Mouse (Mus musculus): ENCODE data around the gene Ppid. TPM values are rescaled to one million over a fixed set of nuclear protein-coding genes. Genes with fewer than 3 reads are reported as not detected.

Gene Ppid
- total and polyA plus RNA-seq, 3 experiments: 203 to 254 TPM; not detected in 1

GRCm38 (mm10) chr3:79586804-79587203 is 4.3 kb upstream of the Ppid start:
- no peak overlapping the region for H3K27ac ChIP-seq (ENCODE audit: control insufficient read depth, low read depth, low read length)

GRCm38 (mm10) chr3:79589671-79590070 is 1.5 kb upstream of the Ppid start:
- H3K9ac ChIP-seq (ENCODE audit: control insufficient read depth, low read depth, low read length, poor library complexity, severe bottlenecking): no peak overlapping the region
- peak; percentile 8 for DNase-seq (ENCODE audit: low read depth, low spot score)
- no peak for TF ChIP-seq KAT2A (conservative IDR thresholded peaks at IDR 0.05; ENCODE audit: low read depth, low read length)
- TF ChIP-seq ETS1 (IDR thresholded peaks at IDR 0.05; ENCODE audit: low read depth, low read length): no peak
- TF ChIP-seq UBTF (IDR thresholded peaks at IDR 0.05; ENCODE audit: borderline replicate concordance, insufficient read depth, low read depth, low read length): no peak
- TF ChIP-seq USF1 (IDR thresholded peaks at IDR 0.05; ENCODE audit: low read depth, low read length): no peak
- TF ChIP-seq POLR2AphosphoS5 (IDR thresholded peaks at IDR 0.05; ENCODE audit: borderline replicate concordance, low read depth, low read length): no peak
- no peak for TF ChIP-seq CTCF (IDR thresholded peaks at IDR 0.05 in 2 of 3, conservative IDR thresholded peaks at IDR 0.05 in 1 of 3; ENCODE audit: control insufficient read depth in 1 of 3, insufficient read depth in 1 of 3, low read depth in 2 of 3, low read length in 3 of 3, poor library complexity in 1 of 3, severe bottlenecking in 1 of 3)
- H3K4me1 ChIP-seq (ENCODE audit: control insufficient read depth in 1 of 2, insufficient read depth in 2 of 2, low read length in 2 of 2): peaks cover 0 to 10% of the 10 kb centered on the region in 2 experiments; a peak in 2 of 4 replicates
- H3K36me3 ChIP-seq (ENCODE audit: control insufficient read depth in 1 of 2, insufficient read depth in 2 of 2, low read length in 2 of 2): peaks cover 9 to 22% of the 10 kb centered on the region in 2 experiments
- no peaks in the 10 kb centered on the region for H3K27me3 ChIP-seq (ENCODE audit: control insufficient read depth in 1 of 2, insufficient read depth in 2 of 2, low read length in 2 of 2)
- no peaks in the 10 kb centered on the region for H3K9me3 ChIP-seq (replicated peaks; ENCODE audit: insufficient read depth, low read length)
- H3K27ac ChIP-seq (ENCODE audit: control insufficient read depth, low read depth, low read length): no peak overlapping the region
- peaks cover 35% of the 10 kb centered on the region for H3K79me2 ChIP-seq (ENCODE audit: control insufficient read depth, insufficient read depth, low read length, poor library complexity)
- no peak overlapping the region for H3K4me3 ChIP-seq (ENCODE audit: control insufficient read depth in 1 of 2, insufficient read depth in 1 of 2, low read depth in 2 of 2, low read length in 2 of 2)

More at GRCm38 (mm10) chr3:79586804-79587203, 4.3 kb upstream of the Ppid start:
- Histone ChIP-seq H3K4me3 (ENCODE audit: control insufficient read depth in 1 of 2, insufficient read depth in 1 of 2, low read depth in 2 of 2, low read length in 2 of 2) (peak overlapping the region; percentile 28 to 44; a peak in 3 of 4 replicates), H3K4me1 (ENCODE audit: control insufficient read depth in 1 of 2, insufficient read depth in 2 of 2, low read length in 2 of 2) (peaks cover 0 to 7% of the 10 kb centered on the region in 2 experiments; a peak in 2 of 4 replicates), H3K36me3 (ENCODE audit: control insufficient read depth in 1 of 2, insufficient read depth in 2 of 2, low read length in 2 of 2) (peaks cover 0 to 6% of the 10 kb centered on the region in 2 experiments; a peak in 2 of 4 replicates), H3K79me2 (ENCODE audit: control insufficient read depth, insufficient read depth, low read length, poor library complexity) (peaks cover 10% of the 10 kb centered on the region), H3K27me3 (ENCODE audit: control insufficient read depth in 1 of 2, insufficient read depth in 2 of 2, low read length in 2 of 2) (no peaks in the 10 kb centered on the region), H3K9ac (ENCODE audit: control insufficient read depth, low read depth, low read length, poor library complexity, severe bottlenecking) (peak overlapping the region; percentile 53), H3K9me3 (replicated peaks; ENCODE audit: insufficient read depth, low read length) (no peaks in the 10 kb centered on the region)
- peak; percentile 95 for DNase-seq (ENCODE audit: low read depth, low spot score)
- no peak for TF ChIP-seq RCOR1 (IDR thresholded peaks at IDR 0.05; ENCODE audit: low read depth, low read length)
- no peak for TF ChIP-seq ZKSCAN1 (IDR thresholded peaks at IDR 0.05; ENCODE audit: low read depth, low read length)
- TF ChIP-seq CHD2 (IDR thresholded peaks at IDR 0.05; ENCODE audit: low read length): no peak
- TF ChIP-seq GATA1 (IDR thresholded peaks at IDR 0.05; ENCODE audit: low read depth, low read length): 0 out of 2 replicates have a peak, but pooled peaks have one; percentile 21
- TF ChIP-seq NRF1 (IDR thresholded peaks at IDR 0.05; ENCODE audit: insufficient read depth, low read depth, low read length, poor library complexity, severe bottlenecking): 0 out of 2 replicates have a peak, but pooled peaks have one; percentile 16
- no peak for TF ChIP-seq JUND (IDR thresholded peaks at IDR 0.05; ENCODE audit: low read depth, low read length)
- peak; percentile 42; the same call in 1 of the 2 replicates for TF ChIP-seq HCFC1 (IDR thresholded peaks at IDR 0.05; ENCODE audit: low read depth, low read length)
- peak; percentile 95 to 100 (median 96) for TF ChIP-seq CTCF (IDR thresholded peaks at IDR 0.05 in 2 of 3, conservative IDR thresholded peaks at IDR 0.05 in 1 of 3; ENCODE audit: control insufficient read depth in 1 of 3, insufficient read depth in 1 of 3, low read depth in 2 of 3, low read length in 3 of 3, poor library complexity in 1 of 3, severe bottlenecking in 1 of 3)
- TF ChIP-seq POLR2AphosphoS2 (IDR thresholded peaks at IDR 0.05; ENCODE audit: low read length): no peak
- TF ChIP-seq ELF1 (IDR thresholded peaks at IDR 0.05; ENCODE audit: low read depth, low read length): no peak
- TF ChIP-seq SMC3 (IDR thresholded peaks at IDR 0.05; ENCODE audit: low read depth, low read length): peak; percentile 99
- peak; percentile 100 for TF ChIP-seq RAD21 (IDR thresholded peaks at IDR 0.05; ENCODE audit: low read depth, low read length)
- TF ChIP-seq TCF12 (IDR thresholded peaks at IDR 0.05; ENCODE audit: low read depth, low read length): no peak
- TF ChIP-seq BHLHE40 (IDR thresholded peaks at IDR 0.05; ENCODE audit: borderline replicate concordance, low read depth, low read length): no peak
- TF ChIP-seq ZC3H11A (IDR thresholded peaks at IDR 0.05; ENCODE audit: low read depth, low read length): peak; percentile 98
- no peak for TF ChIP-seq MEF2A (IDR thresholded peaks at IDR 0.05; ENCODE audit: extremely low read depth, insufficient replicate concordance, low read depth, low read length, poor library complexity, severe bottlenecking)
- TF ChIP-seq MYC (IDR thresholded peaks at IDR 0.05; ENCODE audit: low read depth, low read length): no peak
- TF ChIP-seq TAL1 (IDR thresholded peaks at IDR 0.05; ENCODE audit: low read length): no peak
- no peak for TF ChIP-seq MAFK (IDR thresholded peaks at IDR 0.05; ENCODE audit: borderline replicate concordance, low read depth, low read length)
- TF ChIP-seq KAT2A (conservative IDR thresholded peaks at IDR 0.05; ENCODE audit: low read depth, low read length): no peak
- TF ChIP-seq ETS1 (IDR thresholded peaks at IDR 0.05; ENCODE audit: low read depth, low read length): no peak
- TF ChIP-seq SIN3A (IDR thresholded peaks at IDR 0.05; ENCODE audit: low read length): 0 out of 2 replicates have a peak, but pooled peaks have one; percentile 23
- TF ChIP-seq MAZ (IDR thresholded peaks at IDR 0.05; ENCODE audit: low read depth, low read length): no peak
- no peak for TF ChIP-seq MYB (IDR thresholded peaks at IDR 0.05; ENCODE audit: low read depth, low read length)
- TF ChIP-seq E2F4 (IDR thresholded peaks at IDR 0.05; ENCODE audit: borderline replicate concordance, low read depth, low read length): no peak
- TF ChIP-seq ZMIZ1 (IDR thresholded peaks at IDR 0.05; ENCODE audit: low read depth, low read length): no peak
- no peak for TF ChIP-seq GABPA (IDR thresholded peaks at IDR 0.05; ENCODE audit: low read depth, low read length)
- TF ChIP-seq UBTF (IDR thresholded peaks at IDR 0.05; ENCODE audit: borderline replicate concordance, insufficient read depth, low read depth, low read length): no peak
- TF ChIP-seq TBP (IDR thresholded peaks at IDR 0.05; ENCODE audit: low read depth, low read length): no peak

Measured in MEL (cell line).